Comparison of ENCODE assay signal across 17 mouse cellular contexts in genomic region chr6:115594463-115594862, GRCm38 (mm10). TPM values are rescaled to one million over a fixed set of nuclear protein-coding genes. Genes with fewer than 3 reads are reported as not detected.
DNase-seq lines count a peak whose midpoint lies in the region; ATAC-seq lines count a peak whose summit lies in the region.
"Had no signal": no experiment of that assay in that cellular context is flagged by ENCODE, and none has a peak within 500 bp of the region (broad histone marks: within the 10 kb centered on the region; RNA-seq: fewer than 3 reads in every experiment).

No protein-coding gene starts in this region.

- DNase-seq in CD4-positive helper T cell, adult 2 months (ENCODE audit: low read depth, low spot score), result peak; percentile 76
- DNase-seq in thymus, postnatal 14 days, result peak; percentile 39
- DNase-seq in heart, adult 11 months, result no peak
- DNase-seq in gastrocnemius, postnatal 36 days, result no peak
- no peak for DNase-seq in heart, postnatal 4 days
- DNase-seq: adrenal gland, adult 8-10 months; cerebellum, adult 18-20 months; heart, adult 18-20 months; liver, embryonic 13.5 days had no signal

- ATAC-seq in common myeloid progenitor, adult 5-6 weeks (replicated peaks; ENCODE audit: low read depth, poor library complexity, severe bottlenecking), result peak; percentile 98
- ATAC-seq in monocyte, adult 5-6 weeks (replicated peaks; ENCODE audit: insufficient number of reproducible peaks, low FRiP score, low TSS enrichment, poor library complexity, severe bottlenecking), result peak; percentile 83
- ATAC-seq: forebrain, embryonic 16.5 days; intestine, embryonic 15.5 days; midbrain, embryonic 16.5 days had no signal

- intact Hi-C loops in gastrocnemius, postnatal 36 days (cut with DNase I), result no loop called here

RNA-seq across cellular contexts. Expression of gene Mkrn2os, which starts 2.1 kb away (rescaled TPM):
- not detected in 2 replicates for total RNA-seq in common myeloid progenitor, adult 5-6 weeks (2017)
- not detected in 3 replicates for total RNA-seq in monocyte, adult 5-6 weeks (2017)
- under 1 TPM in 1 of 2 experiments, not detected in 1; 0.20 TPM for total RNA-seq in gastrocnemius, postnatal 36 days (2021)
- under 1 TPM in 1 of 2 experiments, not detected in 1; 0.17 TPM for total RNA-seq in heart, postnatal 4 days (2021)
- total RNA-seq: adrenal gland, adult 8-10 months; CH12.LX; layer of hippocampus, adult 18-20 months; left cerebral cortex, adult 2 months had no signal

RNA-seq across cellular contexts. Expression of gene Mkrn2, which starts 7.2 kb away (rescaled TPM):
- 19.9 and 21.8 TPM in 2 replicates for total RNA-seq in common myeloid progenitor, adult 5-6 weeks (2017)
- 8.5 to 18.5 TPM (median 9.1 TPM) in 3 replicates for total RNA-seq in monocyte, adult 5-6 weeks (2017)
- total RNA-seq in gastrocnemius, postnatal 36 days (2021), result 10 to 100 TPM; 42.8 to 50.6 TPM
- total RNA-seq in heart, postnatal 4 days (2021), result 10 to 100 TPM; 26.1 to 26.8 TPM

RNA-seq across cellular contexts. Expression of gene Tsen2, which starts 50.0 kb away (rescaled TPM):
- 14.7 and 20.9 TPM in 2 replicates for total RNA-seq in common myeloid progenitor, adult 5-6 weeks (2017)
- total RNA-seq in monocyte, adult 5-6 weeks (2017), result 1.3 to 7.5 TPM (median 2.8 TPM) in 3 replicates
- 1 to 10 TPM; 5.0 to 5.9 TPM for total RNA-seq in gastrocnemius, postnatal 36 days (2021)
- total RNA-seq in heart, postnatal 4 days (2021), result 10 to 100 TPM; 10.1 to 11.3 TPM

Comparison
In these comparisons a context has a peak if more than half of its experiments do, and no peak if none do; other contexts are left out.
1. DNase-seq: peak in CD4-positive helper T cell, adult 2 months (single experiment) and thymus, postnatal 14 days (single experiment); none in heart, adult 11 months (single experiment), gastrocnemius, postnatal 36 days (0 of 2) and heart, postnatal 4 days (single experiment).